Mouse (Mus musculus): ENCODE data around the gene 1700080E11Rik. TPM values are rescaled to one million over a fixed set of nuclear protein-coding genes. Genes with fewer than 3 reads are reported as not detected.
A peak's percentile ranks its signal among the peaks of the same experiment; 100 is the strongest.
"Not testable (repeated sequence)": the region's sequence is repeated elsewhere in the genome, so short reads cannot be mapped to it uniquely, and the experiment has no call there.

The 1700080E11Rik gene
- not detected for polyA plus RNA-seq (2021)

- in situ Hi-C loops (cut with MboI; ENCODE audit: low pct_unique_long_range_greater_than_20kb), result no loop called here
- no peak for ATAC-seq
- H3K27me3 ChIP-seq, result no peaks in the 10 kb centered on the region
- TF ChIP-seq CTCF (IDR thresholded peaks at IDR 0.05), result no peak
- ChIA-PET CTCF (no interaction called here), POLR2A (interaction anchor here (0.5 kb wide), 1 partner anchor 261 kb away, joined by 3 read pairs; no protein-coding TSS in a partner anchor)
- DNase-seq (ENCODE audit: low read depth, low spot score), result no peak
These were observed at the start of gene 1700080E11Rik for GRCm38 (mm10) chr9:105144992-105145391. Gene 1700080E11Rik (minus strand): TSS chr9:105145092.

- ATAC-seq, result no peak
- DNase-seq (ENCODE audit: low read depth, low spot score), result no peak
- ChIA-PET POLR2A (no interaction called here), CTCF (no interaction called here)
- TF ChIP-seq CTCF (IDR thresholded peaks at IDR 0.05), result no peak
- in situ Hi-C loops (cut with MboI; ENCODE audit: low pct_unique_long_range_greater_than_20kb), result no loop called here
- H3K27me3 ChIP-seq, result peaks cover 6% of the 10 kb centered on the region
These were observed 41.8 kb upstream of the 1700080E11Rik start for GRCm38 (mm10) chr9:105186725-105187124.

- TF ChIP-seq CTCF (IDR thresholded peaks at IDR 0.05), result no peak
- in situ Hi-C loops (cut with MboI; ENCODE audit: low pct_unique_long_range_greater_than_20kb), result no loop called here
- H3K27me3 ChIP-seq, result no peaks in the 10 kb centered on the region
- ChIA-PET POLR2A (no interaction called here), CTCF (no interaction called here)
- no peak for ATAC-seq
- DNase-seq (ENCODE audit: low read depth, low spot score), result no peak
These were observed 37.5 kb upstream of the 1700080E11Rik start for GRCm38 (mm10) chr9:105182392-105182791.

GRCm38 (mm10) chr9:105139204-105139603 is 5.7 kb downstream of the 1700080E11Rik start:
- POLR2A ChIA-PET, result no interaction called here
- in situ Hi-C loops (cut with MboI; ENCODE audit: low pct_unique_long_range_greater_than_20kb), result no loop called here
- TF ChIP-seq CTCF (IDR thresholded peaks at IDR 0.05), result no peak
- CTCF ChIA-PET, result no interaction called here
- no peaks in the 10 kb centered on the region for H3K27me3 ChIP-seq
- ATAC-seq, result no peak
- DNase-seq (ENCODE audit: low read depth, low spot score), result no peak

- POLR2A ChIA-PET, result no interaction called here
- H3K27me3 ChIP-seq, result no peaks in the 10 kb centered on the region
- in situ Hi-C loops (cut with MboI; ENCODE audit: low pct_unique_long_range_greater_than_20kb), result no loop called here
- DNase-seq (ENCODE audit: low read depth, low spot score) (no peak), ATAC-seq (no peak)
- CTCF ChIA-PET, result interaction anchor here (1.2 kb wide), 1 partner anchor 16 kb away, joined by 3 read pairs; no protein-coding TSS in a partner anchor
- no peak for TF ChIP-seq CTCF (IDR thresholded peaks at IDR 0.05)
These were observed 8.5 kb downstream of the 1700080E11Rik start for GRCm38 (mm10) chr9:105136404-105136803.

- CTCF ChIA-PET, result no interaction called here
- DNase-seq (ENCODE audit: low read depth, low spot score), result no peak
- ATAC-seq, result no peak
- POLR2A ChIA-PET, result no interaction called here
- no peak for TF ChIP-seq CTCF (IDR thresholded peaks at IDR 0.05)
- H3K27me3 ChIP-seq, result no peaks in the 10 kb centered on the region
- in situ Hi-C loops (cut with MboI; ENCODE audit: low pct_unique_long_range_greater_than_20kb), result no loop called here
These were observed 10.4 kb downstream of the 1700080E11Rik start for GRCm38 (mm10) chr9:105134536-105134935.

GRCm38 (mm10) chr9:105132002-105132367 is 12.9 kb downstream of the 1700080E11Rik start:
- no peaks in the 10 kb centered on the region for H3K27me3 ChIP-seq
- POLR2A ChIA-PET, result no interaction called here
- ATAC-seq (peak; percentile 10), DNase-seq (ENCODE audit: low read depth, low spot score) (no peak)
- CTCF ChIA-PET, result no interaction called here
- in situ Hi-C loops (cut with MboI; ENCODE audit: low pct_unique_long_range_greater_than_20kb), result no loop called here
- no peak for TF ChIP-seq CTCF (IDR thresholded peaks at IDR 0.05)

- ATAC-seq (peak; percentile 99), DNase-seq (ENCODE audit: low read depth, low spot score) (peak; percentile 69)
- ChIA-PET POLR2A (no interaction called here), CTCF (interaction anchor here (1.3 to 1.4 kb wide), 2 partner anchors 11 kb away, joined by 3 read pairs; no protein-coding TSS in a partner anchor)
- in situ Hi-C loops (cut with MboI; ENCODE audit: low pct_unique_long_range_greater_than_20kb), result no loop called here
- no peaks in the 10 kb centered on the region for H3K27me3 ChIP-seq
- TF ChIP-seq CTCF (IDR thresholded peaks at IDR 0.05), result no peak
These were observed 13.5 kb downstream of the 1700080E11Rik start, which contains the start of gene Nudt16 for GRCm38 (mm10) chr9:105131253-105132001. Gene Nudt16 (minus strand): TSS chr9:105131824.

GRCm38 (mm10) chr9:105130331-105130730 is 14.6 kb downstream of the 1700080E11Rik start:
- no peaks in the 10 kb centered on the region for H3K27me3 ChIP-seq
- ATAC-seq (no peak), DNase-seq (ENCODE audit: low read depth, low spot score) (no peak)
- no peak for TF ChIP-seq CTCF (IDR thresholded peaks at IDR 0.05)
- POLR2A ChIA-PET, result no interaction called here
- CTCF ChIA-PET, result interaction anchor here (1.3 to 1.4 kb wide), 2 partner anchors 10 to 12 kb away, joined by 3 read pairs; no protein-coding TSS in a partner anchor
- in situ Hi-C loops (cut with MboI; ENCODE audit: low pct_unique_long_range_greater_than_20kb), result no loop called here

- DNase-seq (ENCODE audit: low read depth, low spot score); CTCF ChIA-PET; H3K27me3 ChIP-seq; in situ Hi-C loops (cut with MboI; ENCODE audit: low pct_unique_long_range_greater_than_20kb); ATAC-seq; POLR2A ChIA-PET: not testable (repeated sequence)
These were observed 19.7 kb downstream of the 1700080E11Rik start for GRCm38 (mm10) chr9:105125206-105125605.

GRCm38 (mm10) chr9:105103893-105104292 is 41.0 kb downstream of the 1700080E11Rik start:
- H3K27me3 ChIP-seq, result no peaks in the 10 kb centered on the region
- ChIA-PET POLR2A (no interaction called here), CTCF (interaction anchor here (1.9 kb wide), 1 partner anchor 11 kb away, joined by 12 read pairs; no protein-coding TSS in a partner anchor)
- no peak for TF ChIP-seq CTCF (IDR thresholded peaks at IDR 0.05)
- ATAC-seq (peak; percentile 100), DNase-seq (ENCODE audit: low read depth, low spot score) (peak; percentile 75)
- in situ Hi-C loops (cut with MboI; ENCODE audit: low pct_unique_long_range_greater_than_20kb), result no loop called here

Data from Patski (cell line).